Mouse (Mus musculus): ENCODE measurements around the gene Cyp2c23. TPM values are rescaled to one million over a fixed set of nuclear protein-coding genes. Genes with fewer than 3 reads are reported as not detected.

Cyp2c23 gene
- polyA plus RNA-seq, 1 experiment from 2014 or later: not detected

- no peak overlapping the region for H3K27ac ChIP-seq (replicated peaks)
- H3K9ac ChIP-seq: no peak overlapping the region
- no peaks in the 10 kb centered on the region for H3K36me3 ChIP-seq
- 91% methylated on average over 2 of the region's 2 CpGs for WGBS
- H3K4me2 ChIP-seq: no peak overlapping the region
- H3K27me3 ChIP-seq: no peaks in the 10 kb centered on the region
- H3K9me3 ChIP-seq: no peaks in the 10 kb centered on the region
- no peak overlapping the region for H3K4me3 ChIP-seq
- H3K4me1 ChIP-seq (replicated peaks): no peaks in the 10 kb centered on the region
- ATAC-seq (ENCODE audit: low FRiP score, low read depth): no peak
These were observed 67.8 kb downstream of the Cyp2c23 start for GRCm38 (mm10) chr19:43961185-43961584.

- Histone ChIP-seq H3K4me3 (no peak overlapping the region), H3K4me2 (no peak overlapping the region), H3K36me3 (no peaks in the 10 kb centered on the region), H3K4me1 (replicated peaks) (no peaks in the 10 kb centered on the region), H3K27ac (replicated peaks) (no peak overlapping the region), H3K27me3 (no peaks in the 10 kb centered on the region), H3K9ac (no peak overlapping the region), H3K9me3 (no peaks in the 10 kb centered on the region)
- 91% methylated on average over 11 of the region's 11 CpGs for WGBS
- ATAC-seq (ENCODE audit: low FRiP score, low read depth): no peak
These were observed 69.0 kb downstream of the Cyp2c23 start for GRCm38 (mm10) chr19:43960014-43960413.

GRCm38 (mm10) chr19:43959162-43959561 is 69.8 kb downstream of the Cyp2c23 start:
- Histone ChIP-seq H3K36me3 (no peaks in the 10 kb centered on the region), H3K27ac (replicated peaks) (no peak overlapping the region), H3K27me3 (no peaks in the 10 kb centered on the region), H3K4me3 (no peak overlapping the region), H3K4me2 (no peak overlapping the region), H3K4me1 (replicated peaks) (no peaks in the 10 kb centered on the region), H3K9ac (no peak overlapping the region), H3K9me3 (no peaks in the 10 kb centered on the region)
- ATAC-seq (ENCODE audit: low FRiP score, low read depth): no peak
- 26% methylated on average over 2 of the region's 2 CpGs for WGBS

GRCm38 (mm10) chr19:43957881-43958280 is 71.1 kb downstream of the Cyp2c23 start:
- Histone ChIP-seq H3K4me1 (replicated peaks) (no peaks in the 10 kb centered on the region), H3K9ac (no peak overlapping the region), H3K9me3 (no peaks in the 10 kb centered on the region), H3K27ac (replicated peaks) (no peak overlapping the region), H3K4me2 (no peak overlapping the region), H3K36me3 (no peaks in the 10 kb centered on the region), H3K27me3 (no peaks in the 10 kb centered on the region), H3K4me3 (no peak overlapping the region)
- ATAC-seq (ENCODE audit: low FRiP score, low read depth): no peak
- WGBS: 76% methylated on average over 4 of the region's 4 CpGs

- Histone ChIP-seq H3K4me3 (no peak overlapping the region), H3K9ac (no peak overlapping the region), H3K4me2 (no peak overlapping the region), H3K4me1 (replicated peaks) (no peaks in the 10 kb centered on the region), H3K36me3 (no peaks in the 10 kb centered on the region), H3K9me3 (no peaks in the 10 kb centered on the region), H3K27me3 (no peaks in the 10 kb centered on the region), H3K27ac (replicated peaks) (no peak overlapping the region)
- WGBS: 30% methylated on average over 4 of the region's 4 CpGs
- ATAC-seq (ENCODE audit: low FRiP score, low read depth): no peak
These were observed 71.6 kb downstream of the Cyp2c23 start for GRCm38 (mm10) chr19:43957402-43957801.

GRCm38 (mm10) chr19:43955266-43955665 is 73.7 kb downstream of the Cyp2c23 start:
- 81% methylated on average over 5 of the region's 5 CpGs for WGBS

More at GRCm38 (mm10) chr19:43955266-43955665, 73.7 kb downstream of the Cyp2c23 start:
- Histone ChIP-seq H3K36me3 (no peaks in the 10 kb centered on the region), H3K27me3 (no peaks in the 10 kb centered on the region), H3K4me2 (no peak overlapping the region), H3K27ac (replicated peaks) (no peak overlapping the region), H3K9me3 (no peaks in the 10 kb centered on the region), H3K9ac (no peak overlapping the region), H3K4me3 (no peak overlapping the region), H3K4me1 (replicated peaks) (no peaks in the 10 kb centered on the region)
- no peak for ATAC-seq (ENCODE audit: low FRiP score, low read depth)

Other genes starting within 250 kb of the Cyp2c23 start
- 0.12 and 0.14 TPM in 2 replicates for gene Abcc2, start 247.0 kb downstream of the Cyp2c23 start, polyA plus RNA-seq (2015; fragmentation: Nextera tagmentation; extraction: Ambion mirVana)
- gene Dnmbp, start 89.0 kb downstream of the Cyp2c23 start, polyA plus RNA-seq (2015; fragmentation: Nextera tagmentation; extraction: Ambion mirVana): 8.4 and 9.1 TPM in 2 replicates
- gene Cpn1, start 42.7 kb downstream of the Cyp2c23 start, polyA plus RNA-seq (2015; fragmentation: Nextera tagmentation; extraction: Ambion mirVana): 0.25 and 0.26 TPM in 2 replicates
- gene Erlin1, start 40.6 kb upstream of the Cyp2c23 start, polyA plus RNA-seq (2015; fragmentation: Nextera tagmentation; extraction: Ambion mirVana): 21.6 and 22.9 TPM in 2 replicates
- 58.4 and 60.0 TPM in 2 replicates for gene Chuk, start 78.3 kb upstream of the Cyp2c23 start, polyA plus RNA-seq (2015; fragmentation: Nextera tagmentation; extraction: Ambion mirVana)
- 29.8 and 30.1 TPM in 2 replicates for gene Cwf19l1, start 106.7 kb upstream of the Cyp2c23 start, polyA plus RNA-seq (2015; fragmentation: Nextera tagmentation; extraction: Ambion mirVana)
- gene Bloc1s2, start 117.2 kb upstream of the Cyp2c23 start, polyA plus RNA-seq (2015; fragmentation: Nextera tagmentation; extraction: Ambion mirVana): 155 and 158 TPM in 2 replicates
- 0.29 and 0.67 TPM in 2 replicates for gene Pkd2l1, start 163.2 kb upstream of the Cyp2c23 start, polyA plus RNA-seq (2015; fragmentation: Nextera tagmentation; extraction: Ambion mirVana)
- gene Scd3, start 174.1 kb upstream of the Cyp2c23 start, polyA plus RNA-seq (2015; fragmentation: Nextera tagmentation; extraction: Ambion mirVana): 5.0 and 6.7 TPM in 2 replicates

All from hindbrain, embryonic 15.5 days (tissue).